ENCODE assay signal across 18 mouse cellular contexts in the genomic region with DNA sequence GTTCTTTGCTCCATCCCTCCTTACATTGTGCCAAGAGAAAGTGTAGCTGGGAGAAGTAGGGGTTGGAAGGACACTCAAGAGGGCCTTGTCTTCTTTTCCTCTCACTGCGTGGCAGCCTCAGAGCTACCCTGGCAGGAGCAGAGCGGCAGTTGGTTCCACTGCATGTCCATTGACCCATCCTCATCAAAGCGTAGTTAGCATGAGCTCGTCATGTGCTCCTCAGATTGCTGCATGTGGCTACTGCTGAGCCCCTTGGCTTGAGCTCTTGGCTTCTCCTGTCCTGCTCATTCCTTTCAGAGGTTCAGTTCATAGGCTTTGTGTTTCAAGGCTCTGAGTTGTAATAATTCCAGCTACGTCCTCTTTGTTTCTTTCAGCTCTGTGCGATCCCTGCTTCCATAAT. TPM values are rescaled to one million over a fixed set of nuclear protein-coding genes. Genes with fewer than 3 reads are reported as not detected.
DNase-seq lines count a peak whose midpoint lies in the region.
"Had no signal": no experiment of that assay in that cellular context is flagged by ENCODE, and none has a peak within 500 bp of the region (broad histone marks: within the 10 kb centered on the region; RNA-seq: fewer than 3 reads in every experiment).

No protein-coding gene starts in this region.

- peak; percentile 86 for DNase-seq in heart, adult 11 months
- DNase-seq in heart, adult 18-20 months = no peak
- DNase-seq in brain, adult 2 months (ENCODE audit: low read depth, low spot score) = peak; percentile 73
- peak; percentile 55 for DNase-seq in cerebellum, adult 9-10 months
- DNase-seq in cerebellum, postnatal 36 days = peak; percentile 41 to 43
- no peak for DNase-seq in embryo, embryonic 11 days
- no peak for DNase-seq in spleen, postnatal 36 days (ENCODE audit: low spot score in 2 of 2)
- DNase-seq: adrenal gland, adult 2 months; adrenal gland, postnatal 36 days; gastrocnemius, adult 2 months; heart, postnatal 14 days; kidney, adult 11 months; kidney, postnatal 4 days; lung, embryonic 14.5 days; lung, postnatal 14 days; spleen, adult 18-20 months; thymus, adult 18-20 months; thymus, postnatal 25 days had no signal

RNA-seq across cellular contexts. Expression of gene Cdk17, which starts 36.4 kb away (rescaled TPM):
- total RNA-seq in heart, adult 18-20 months (2021) = 10 to 100 TPM; 13.1 to 13.5 TPM

Comparison
In these comparisons a context has a peak if more than half of its experiments do, and no peak if none do; other contexts are left out.
1. DNase-seq: peak in heart, adult 11 months (single experiment), brain, adult 2 months (single experiment), cerebellum, adult 9-10 months (single experiment) and cerebellum, postnatal 36 days (2 of 2); none in heart, adult 18-20 months (0 of 2), embryo, embryonic 11 days (single experiment) and spleen, postnatal 36 days (0 of 2).